Mouse (Mus musculus) kidney, postnatal 36 days (tissue): ENCODE measurements around the gene Rft1.
"Not testable (repeated sequence)": the region's sequence is repeated elsewhere in the genome, so short reads cannot be mapped to it uniquely, and the experiment has no call there.

Experiments used
- DNase-seq, 2 experiments: peaks; one replicate each; pipeline ENCODE4 v3.0.0; 2021 to 2022; ENCODE audit warnings: mixed read lengths in 2 of 2

The Rft1 gene

DNA sequence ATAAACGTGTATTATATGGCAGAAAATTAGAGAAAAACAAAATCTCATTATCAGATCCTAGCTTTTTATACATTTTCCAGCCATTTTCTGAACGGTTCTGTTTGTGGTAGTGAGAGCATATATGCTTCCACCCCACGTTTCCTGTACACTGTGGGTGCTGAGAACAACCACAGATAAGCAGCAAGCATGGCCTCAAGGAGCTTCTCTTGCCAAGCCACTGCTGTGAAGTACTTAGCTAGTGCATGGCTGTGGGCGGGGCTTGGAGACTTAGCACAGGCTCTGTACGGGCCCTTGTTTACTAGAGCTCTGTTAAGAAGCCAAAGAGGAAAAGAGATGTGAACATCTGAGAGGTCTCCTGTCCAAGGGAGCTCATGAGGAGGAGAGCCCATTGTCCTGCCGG is 20.8 kb downstream of the Rft1 start:
- no peak for DNase-seq

DNA sequence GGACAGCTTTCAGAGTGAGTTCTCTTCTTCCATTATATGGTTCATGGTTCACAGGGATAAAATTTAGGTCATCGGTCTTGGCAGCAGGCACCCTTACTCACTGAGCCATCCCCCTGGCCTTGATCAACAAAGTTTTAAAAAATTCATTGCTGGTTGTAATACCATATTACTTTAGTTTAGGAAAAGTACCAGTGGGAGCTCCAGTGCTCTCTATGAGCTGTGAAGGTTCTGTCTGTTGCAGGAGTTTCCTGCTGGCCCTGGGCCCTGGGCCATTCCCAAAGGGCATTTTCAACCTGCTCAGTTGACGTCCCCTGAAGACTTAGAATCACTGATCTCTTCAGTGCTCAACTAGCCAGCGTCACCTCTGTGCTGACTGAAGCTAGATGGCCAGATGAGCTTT is 28.0 kb downstream of the Rft1 start:
- DNase-seq, result no peak

DNA sequence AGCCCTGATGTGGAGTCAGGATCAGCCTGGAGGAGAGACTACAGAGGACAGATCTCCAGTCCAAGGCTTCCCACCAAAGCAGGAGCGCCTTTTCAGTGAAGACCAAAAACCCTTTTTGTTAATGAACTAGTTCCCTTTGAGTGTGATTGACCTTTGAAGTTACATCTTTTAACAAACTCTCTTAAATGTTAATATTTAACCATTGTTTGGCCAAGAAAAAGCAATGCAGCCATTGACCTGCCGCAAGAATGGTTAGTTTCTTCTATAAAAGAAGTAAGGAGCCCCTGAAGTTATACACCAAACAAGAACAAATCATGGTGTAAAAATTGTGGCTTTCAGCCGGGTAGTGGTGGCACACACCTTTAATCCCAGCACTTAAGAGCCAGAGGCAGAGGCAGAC is 36.5 kb downstream of the Rft1 start:
- peak in 1 of 2 experiments; percentile 32 for DNase-seq

DNA sequence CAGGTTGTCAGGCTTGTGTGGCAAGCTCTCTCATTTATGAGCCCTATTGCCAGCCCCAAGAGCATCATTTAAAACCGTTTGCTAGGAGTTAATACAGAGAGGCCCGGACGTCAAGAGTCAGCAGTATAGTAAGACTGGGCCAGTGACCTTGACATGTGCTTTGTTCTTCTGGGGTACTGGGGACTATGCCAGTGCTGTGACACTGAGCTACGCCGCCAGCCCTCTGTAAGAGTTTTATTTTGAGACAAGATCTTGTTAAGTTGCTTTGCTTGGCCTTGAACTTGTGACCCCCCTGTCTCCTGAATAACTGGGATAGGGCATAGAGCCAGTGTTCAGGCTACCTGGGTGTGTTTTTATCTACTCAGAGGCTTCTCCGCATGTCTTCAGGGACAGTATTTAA is 38.3 kb downstream of the Rft1 start:
- DNase-seq, result no peak

DNA sequence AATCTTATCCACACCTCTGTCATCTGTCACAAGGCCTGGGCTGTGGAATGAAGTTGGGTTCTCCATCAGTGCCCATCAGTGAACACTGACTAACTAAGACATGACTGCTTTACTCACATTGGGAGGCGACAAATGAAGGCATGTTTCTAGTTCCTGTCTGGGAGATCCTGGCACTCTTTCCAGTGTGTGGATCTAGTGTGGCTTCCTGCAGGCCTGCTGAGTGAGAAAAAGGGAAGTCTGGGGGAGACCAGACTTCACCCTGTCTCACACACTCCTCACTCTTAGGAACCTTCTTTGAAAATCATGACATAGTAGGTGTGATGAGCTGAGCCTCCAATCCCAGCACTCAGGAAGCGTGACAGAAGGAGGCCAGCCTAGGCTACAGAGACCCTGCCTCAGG is 40.6 kb downstream of the Rft1 start:
- no peak for DNase-seq

DNA sequence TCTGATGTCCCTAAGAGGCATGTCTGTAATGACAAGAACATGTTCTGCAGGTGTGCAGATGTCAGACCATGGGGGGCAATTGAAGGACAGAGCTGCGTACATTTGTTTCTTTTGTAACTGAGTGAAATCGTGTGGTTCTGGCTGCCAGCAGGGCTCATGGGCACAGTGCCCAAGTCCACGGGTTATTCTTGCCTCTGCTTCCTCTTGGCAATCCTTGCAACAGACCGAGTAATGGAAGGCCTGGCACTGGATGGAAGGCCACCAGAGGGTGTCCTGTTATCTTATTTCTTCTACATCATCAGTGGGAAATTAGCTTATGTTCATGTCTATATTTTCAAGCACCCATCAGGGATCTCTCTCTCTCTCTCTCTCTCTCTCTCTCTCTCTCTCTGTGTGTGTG is 41.4 kb downstream of the Rft1 start:
- DNase-seq, result peak; percentile 87 to 93

DNA sequence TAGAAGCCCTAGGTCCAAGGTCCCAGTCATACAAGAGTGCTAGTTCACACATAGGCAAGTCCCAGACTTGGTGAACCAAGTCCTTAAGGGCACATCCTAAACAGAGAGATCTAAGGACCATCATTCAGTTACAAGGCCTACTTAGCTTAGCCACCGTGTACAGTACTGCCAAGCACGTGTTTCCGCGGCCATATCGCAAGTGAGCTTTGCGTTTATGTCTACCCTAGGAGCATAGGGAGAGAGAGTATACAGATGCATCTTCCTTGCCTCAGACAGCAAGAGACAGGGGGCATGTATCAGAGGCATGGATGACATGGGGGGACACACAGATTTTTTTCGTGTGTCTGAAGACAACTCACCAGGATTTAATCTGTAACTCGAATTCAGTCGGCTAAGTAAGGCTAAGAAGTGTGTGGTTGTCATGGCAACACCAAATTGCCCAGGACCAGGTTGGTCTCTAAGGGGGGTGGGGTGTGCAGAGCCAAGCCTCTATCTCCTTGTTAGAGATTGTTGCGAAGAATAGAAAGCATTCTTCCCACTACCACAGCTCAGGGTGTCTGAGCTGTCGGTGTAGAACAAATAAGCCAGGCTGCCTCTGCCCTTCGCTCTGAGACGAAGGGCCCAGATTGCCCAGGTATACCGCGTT is 43.4 kb downstream of the Rft1 start:
- no peak for DNase-seq

DNA sequence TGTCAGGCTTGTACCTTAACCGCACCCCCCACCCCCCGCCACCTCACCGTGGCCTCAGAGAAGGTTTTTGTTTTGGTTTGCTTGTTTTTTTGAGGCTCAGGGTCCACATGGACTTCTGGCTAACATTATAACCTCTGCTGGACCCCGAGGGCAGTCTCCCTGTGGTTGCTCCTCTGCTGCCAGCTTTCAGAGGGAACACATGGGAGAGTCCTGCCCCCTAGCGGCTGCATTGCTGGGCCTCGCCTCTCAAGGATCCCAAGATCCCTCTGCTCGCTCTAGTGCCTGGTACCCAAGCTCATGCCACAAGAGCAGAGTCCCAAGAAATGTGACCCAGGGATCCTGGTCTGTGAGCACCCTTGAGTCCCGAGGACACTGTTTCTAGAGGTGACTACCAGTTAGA is 45.5 kb downstream of the Rft1 start:
- peak; percentile 58 to 86 for DNase-seq

DNA sequence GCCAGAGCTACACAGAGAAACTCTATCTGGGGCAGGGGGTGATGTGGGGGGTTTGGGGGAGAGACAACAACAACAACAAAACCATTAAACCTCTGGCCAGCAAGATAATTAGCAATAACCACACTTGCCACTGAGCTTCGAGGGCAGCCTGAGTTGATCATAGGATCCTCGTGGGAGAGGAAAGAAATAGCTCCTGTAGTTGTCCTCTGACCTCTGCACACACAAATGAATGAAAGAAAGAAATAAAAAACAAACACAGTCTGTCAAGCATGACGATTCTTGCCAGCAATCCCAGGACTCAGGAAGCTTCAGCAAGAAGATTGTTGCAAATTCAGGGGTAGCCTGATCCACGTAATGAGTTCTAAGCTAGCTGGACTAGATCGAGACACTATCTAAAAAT is 48.4 kb downstream of the Rft1 start:
- peak; percentile 26 to 49 for DNase-seq

DNA sequence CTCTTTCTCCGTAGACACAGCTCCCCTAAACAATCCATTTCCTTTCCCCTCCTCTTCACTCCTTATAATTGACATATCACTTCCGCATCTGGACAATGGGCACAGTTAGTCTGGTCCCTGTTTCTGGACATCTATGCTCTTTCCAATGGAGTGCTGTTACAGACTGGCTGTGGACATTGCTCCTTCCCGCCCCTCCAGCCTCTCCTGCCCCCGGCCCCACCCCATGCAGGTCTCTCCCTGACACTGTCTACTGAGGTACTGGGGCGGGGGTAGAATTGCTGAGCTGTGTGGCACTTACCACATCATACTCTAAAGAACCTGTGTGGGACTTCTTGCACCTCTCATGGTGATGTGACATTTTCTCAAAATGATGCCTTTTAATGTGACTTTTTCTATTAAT is 48.9 kb downstream of the Rft1 start:
- DNase-seq, result no peak

DNA sequence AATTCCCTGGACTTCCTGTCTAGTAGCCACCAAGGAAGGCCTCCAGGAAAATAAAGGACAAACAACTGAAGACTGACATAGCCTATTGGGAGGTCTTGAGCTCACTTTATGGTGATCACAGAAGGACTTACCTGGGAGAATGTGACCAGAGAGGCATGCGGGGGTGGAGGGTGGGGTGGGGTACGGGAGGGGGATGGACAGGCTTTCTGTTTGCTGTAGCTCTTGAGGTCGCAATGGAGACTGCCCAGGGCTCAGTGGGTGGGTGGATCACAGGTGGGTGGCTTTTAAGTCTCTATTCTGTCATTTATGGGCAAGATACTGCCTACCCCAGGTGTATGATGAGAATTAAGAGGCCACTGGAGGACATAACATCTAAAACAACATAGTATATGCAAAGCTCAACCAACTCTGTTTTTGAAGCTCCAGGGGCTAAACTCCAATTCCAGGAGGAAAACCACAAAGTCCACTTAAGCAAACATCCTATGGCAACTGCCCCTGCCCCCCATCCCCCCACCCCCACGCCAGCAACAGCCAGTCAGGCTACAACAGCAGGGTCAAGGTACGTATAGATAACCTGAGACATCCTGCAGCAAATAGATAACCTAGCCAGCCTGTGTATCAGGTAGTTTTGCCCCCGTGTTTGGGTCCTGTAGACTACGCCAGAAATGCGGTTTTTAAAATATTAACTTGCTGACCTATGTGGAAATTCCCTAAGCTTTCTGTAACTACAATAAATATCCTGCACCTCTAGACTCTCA is 50.1 kb downstream of the Rft1 start:
- no peak for DNase-seq

DNA sequence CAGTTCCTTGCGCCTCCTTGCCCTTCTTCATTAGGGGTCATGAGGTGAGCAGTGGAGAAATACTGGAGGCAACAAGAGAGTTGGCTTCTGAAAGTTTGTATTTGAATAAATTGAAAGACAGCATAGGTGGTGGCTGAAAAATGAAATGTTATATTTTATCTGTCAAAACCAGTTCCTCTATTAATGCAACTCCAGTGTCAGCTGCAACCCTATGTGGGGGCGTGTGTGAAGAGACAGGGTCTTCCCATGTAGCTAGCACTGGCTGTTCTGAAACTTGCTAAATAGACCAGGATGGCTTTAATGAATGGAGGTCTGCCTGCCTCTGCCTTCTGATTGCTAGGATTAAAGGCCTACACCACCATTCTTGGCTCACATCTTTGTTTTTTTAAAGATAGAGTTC is 57.7 kb downstream of the Rft1 start:
- DNase-seq, result no peak

DNA sequence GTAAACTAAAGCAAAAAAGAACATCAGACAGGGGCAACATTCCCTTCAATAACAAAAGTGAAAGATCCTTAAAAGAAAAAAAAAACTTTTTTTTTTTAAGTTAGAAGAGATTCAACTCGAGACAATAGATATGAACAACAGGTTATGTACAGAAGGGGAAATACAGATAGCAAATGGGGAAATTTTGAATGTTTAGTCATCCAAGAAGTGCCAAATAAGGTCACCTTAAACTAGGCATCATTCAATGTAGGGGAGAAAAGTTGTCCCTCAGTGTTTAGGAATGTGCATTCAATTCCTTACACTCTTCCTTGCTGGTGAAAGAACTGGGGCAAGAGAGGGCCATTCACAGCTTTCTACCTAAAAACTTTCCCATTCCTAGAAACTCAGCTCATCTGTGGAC is 59.6 kb downstream of the Rft1 start:
- no peak for DNase-seq

DNA sequence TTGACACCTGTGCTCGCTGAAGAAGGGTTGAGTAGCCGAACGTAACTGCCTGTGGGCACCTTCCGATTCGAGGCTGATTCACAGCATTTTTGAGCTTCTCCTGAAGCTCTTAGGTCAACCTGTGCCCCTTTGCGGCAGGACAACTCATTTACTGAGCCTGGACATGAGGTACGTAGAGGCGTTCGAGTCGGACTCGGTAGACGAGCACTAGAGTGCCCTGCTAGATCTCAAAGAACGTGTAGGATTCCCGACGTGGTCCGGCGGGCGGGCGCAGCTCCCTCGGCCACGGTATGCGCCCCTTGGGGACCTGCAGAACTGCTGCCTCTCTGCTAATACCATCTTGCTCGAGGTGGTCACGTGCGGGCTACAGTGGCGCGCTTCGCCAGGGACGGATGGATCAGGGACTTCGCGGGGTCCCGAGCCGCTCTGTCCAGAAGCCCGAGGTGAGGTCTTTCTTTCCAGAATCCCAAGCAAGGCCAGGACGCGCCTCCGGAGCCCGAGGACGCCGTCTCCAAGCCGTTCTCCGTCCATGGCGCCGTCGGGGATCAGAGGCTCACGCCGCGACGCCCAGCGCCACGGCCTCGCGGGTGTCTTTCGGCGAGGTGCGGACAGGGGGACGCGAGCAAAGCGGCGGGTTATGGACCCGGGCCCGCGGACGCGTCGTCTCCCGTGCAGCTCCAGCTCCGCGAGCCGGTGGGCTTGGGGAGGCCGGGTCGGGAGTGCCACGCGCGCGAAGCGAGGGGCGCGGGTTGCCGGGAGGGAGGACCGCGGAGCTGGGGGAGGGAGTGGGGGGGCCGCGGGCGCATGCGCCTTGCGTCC is 60.8 kb downstream of the Rft1 start, which contains the start of gene Sfmbt1:
Sfmbt1 (plus strand) TSS at position 51 of the 819 bp plus-strand sequence.
- DNase-seq, result peak; percentile 33 to 67

DNA sequence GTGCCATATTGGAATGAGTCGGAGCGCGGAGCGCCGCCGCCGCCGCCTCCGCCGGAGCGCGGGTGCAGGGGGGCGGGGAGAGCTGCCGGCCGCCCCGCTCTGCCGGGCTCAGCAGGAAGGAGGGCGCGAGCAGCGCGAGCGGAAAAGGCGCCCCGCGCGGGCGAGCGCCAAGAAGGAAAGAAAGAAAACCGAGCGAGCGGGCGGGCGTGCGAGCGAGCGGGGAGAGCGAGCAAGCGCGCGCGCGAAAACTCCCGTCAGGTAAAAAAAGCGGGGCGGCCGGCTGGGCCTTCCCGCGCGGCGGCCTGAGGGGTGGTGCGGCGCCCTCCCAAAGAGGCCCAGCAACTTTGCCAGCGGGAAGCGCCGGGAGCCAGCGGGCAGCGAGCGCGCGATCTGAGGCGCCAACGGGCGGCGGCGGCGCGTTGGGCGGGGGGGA is 61.5 kb downstream of the Rft1 start:
- peak; percentile 82 to 91 for DNase-seq

DNA sequence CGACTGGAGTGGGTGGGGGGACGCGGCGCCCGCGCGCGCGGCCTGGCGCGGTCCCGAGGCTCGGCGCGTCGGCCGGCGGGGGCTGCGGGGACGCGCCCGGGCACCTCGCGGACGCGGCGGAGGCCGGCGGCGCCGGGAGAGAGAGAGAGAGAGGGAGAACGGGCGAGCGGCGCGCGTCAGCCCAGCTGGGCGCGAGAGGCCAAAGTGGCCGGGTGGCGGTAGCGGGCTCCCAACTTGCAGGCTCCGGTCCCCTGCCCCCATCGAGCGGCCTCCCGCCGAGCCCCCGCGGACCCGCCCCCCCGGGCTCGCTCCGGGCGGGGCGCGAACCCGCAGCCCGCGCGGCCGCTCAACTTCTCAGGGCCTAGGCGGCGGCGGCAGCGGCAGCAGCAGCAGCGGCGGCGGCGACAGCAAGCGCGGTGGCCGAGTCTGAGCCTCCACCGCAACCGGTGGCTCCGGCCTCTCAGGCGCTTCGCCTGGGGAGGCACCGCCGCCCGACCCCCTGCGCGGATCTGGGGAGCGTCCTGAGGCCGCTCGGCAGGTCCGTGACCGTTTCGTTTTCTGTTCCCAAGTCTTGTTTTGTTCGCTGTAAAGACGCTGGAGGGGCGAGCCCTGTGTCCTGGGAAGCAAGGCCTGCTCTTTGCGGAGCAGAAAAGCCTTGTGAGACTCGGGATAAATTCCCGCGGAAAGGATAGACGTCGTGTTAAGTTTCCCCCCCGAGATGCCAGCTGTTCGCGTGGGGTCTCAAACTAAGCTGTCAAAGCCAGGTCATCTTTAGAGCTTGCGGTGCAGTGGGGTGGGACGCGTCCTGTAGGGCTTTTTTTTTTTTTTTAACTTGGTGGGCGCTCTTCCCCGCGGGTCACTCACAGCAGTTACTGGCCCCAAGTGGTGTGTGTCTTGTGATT is 62.1 kb downstream of the Rft1 start:
- peak; percentile 58 to 77 for DNase-seq

DNA sequence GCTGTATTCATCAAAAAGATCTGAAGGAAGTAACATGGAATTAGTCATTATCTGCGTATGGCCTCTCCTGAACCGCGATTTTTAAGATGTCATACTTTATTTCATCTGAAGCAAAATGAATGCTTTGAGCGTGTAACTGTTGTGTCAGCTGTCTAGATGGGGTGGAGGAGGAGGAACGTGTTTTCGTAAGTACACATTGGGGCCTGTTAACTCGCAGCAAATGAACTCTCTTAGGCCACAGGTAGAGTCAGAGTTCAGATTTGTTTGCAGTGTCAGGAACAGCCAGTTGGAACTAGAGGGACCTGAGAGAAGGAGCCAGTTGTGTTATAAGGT is 62.8 kb downstream of the Rft1 start:
- peak; percentile 28 to 59 for DNase-seq

DNA sequence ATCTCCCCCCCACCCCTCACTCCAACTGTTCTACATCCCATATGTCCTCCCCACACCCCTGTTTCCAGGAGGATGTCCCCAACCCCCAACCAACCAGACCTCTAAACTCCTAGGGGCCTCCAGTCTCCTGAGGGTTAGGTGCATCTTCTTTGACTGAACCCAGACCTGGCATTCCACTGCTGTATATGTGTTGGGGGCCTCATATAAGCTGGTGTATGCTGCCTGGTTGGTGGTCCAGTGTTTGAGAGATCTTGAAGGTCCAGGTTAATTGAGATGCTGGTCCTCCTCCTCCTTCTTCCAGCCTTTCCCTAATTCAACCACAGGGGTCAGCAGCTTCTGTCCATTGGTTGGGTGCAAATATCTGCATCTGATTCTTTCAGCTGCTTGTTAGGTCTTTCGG is 64.5 kb downstream of the Rft1 start:
- not testable (repeated sequence) for DNase-seq

DNA sequence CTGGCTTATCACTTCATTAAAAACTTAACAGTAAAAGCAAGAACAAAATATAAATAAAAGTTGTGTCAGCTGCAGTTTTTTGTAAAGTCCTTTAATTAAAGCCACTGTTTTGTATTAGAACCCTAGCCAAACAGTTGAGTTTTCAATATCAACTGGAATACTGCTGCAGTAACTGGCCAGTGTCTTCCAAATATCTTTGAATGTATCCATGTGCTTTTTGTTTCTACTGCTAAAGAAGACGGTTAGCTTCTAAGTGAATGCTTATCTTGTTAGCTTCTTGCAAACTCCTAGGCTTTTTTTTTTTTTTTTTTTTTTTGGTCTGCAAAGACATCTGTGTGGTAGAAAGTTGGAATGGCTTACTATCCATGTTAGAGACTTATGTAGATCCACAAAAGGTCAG is 65.4 kb downstream of the Rft1 start:
- no peak for DNase-seq

DNA sequence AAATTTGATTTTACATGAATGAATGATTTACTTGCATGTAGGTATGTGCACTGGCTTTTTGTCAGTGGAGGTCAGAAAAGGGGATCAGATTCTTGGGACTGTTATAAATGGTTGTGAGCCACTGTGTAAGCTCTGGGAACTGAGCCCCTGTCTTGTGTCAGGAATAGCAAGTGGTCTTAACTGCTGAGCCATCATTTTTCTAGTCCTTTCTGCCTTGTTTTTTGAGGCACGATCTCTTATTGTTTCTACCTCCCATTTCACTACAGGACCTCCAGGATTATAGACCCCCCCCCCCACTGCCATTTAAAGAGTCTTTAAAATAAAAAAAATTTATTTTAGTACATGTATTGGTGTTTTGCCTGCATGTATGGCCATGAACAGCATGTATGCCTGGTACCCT is 67.7 kb downstream of the Rft1 start:
- no peak for DNase-seq

DNA sequence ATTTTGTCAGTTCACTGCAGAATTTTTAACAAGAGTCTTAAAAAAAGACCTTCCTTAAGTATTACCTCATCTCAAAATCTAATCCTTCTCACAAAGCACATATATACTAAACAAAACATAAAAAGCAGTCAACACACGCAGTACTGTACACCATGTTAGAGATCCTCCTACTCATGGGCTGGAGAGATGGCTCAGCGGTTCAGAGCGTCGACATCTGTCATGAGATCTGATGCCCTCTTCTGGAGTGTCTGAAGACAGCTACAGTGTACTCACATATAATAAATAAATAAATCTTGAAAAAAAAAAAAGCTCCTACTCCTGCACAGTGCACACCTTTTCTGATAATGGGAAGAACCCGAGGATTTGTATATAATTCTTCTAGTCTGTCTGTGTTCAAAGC is 68.2 kb downstream of the Rft1 start:
- peak in 1 of 2 experiments; percentile 13 for DNase-seq

DNA sequence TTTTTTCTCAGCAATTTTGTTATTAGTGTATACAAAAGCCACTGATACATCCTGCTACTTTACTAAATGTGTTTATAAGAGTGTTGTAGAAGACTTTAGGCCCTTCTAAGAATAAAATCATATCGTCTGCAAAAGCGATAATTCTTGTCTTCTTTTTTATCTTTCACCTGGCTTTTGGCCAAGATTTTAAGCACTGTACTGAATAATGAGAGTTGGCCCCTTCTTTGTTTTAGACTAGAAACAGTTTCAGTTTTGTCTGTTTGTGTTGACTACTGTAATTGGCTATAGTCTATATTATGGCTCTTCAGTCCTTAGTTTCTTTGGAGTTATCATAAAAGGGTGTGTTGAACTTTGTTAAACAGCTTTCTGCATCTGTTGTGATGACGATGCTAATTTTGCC is 77.7 kb downstream of the Rft1 start:
- DNase-seq, result no peak

DNA sequence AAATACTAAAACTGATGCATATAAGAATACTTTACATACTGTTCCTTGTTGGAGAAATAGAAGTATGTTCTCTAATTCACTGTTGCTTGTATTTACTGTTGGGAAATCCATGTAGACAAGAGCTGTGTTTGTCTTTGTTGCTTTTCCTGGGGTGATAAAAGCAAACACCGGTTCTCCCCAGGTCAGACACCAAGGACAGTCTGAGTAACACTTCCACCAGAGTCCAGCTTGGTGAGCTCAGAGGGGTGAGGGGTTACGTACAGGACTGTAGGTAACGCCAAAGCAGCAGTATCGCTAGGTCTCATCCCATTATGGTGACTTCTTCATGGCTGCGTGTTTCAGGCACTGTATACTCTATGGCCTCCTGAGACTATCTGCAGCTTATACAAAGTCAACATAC is 80.5 kb downstream of the Rft1 start:
- DNase-seq, result no peak
